Mouse (Mus musculus) thymus, postnatal 14 days (tissue): ENCODE measurements at regions not wholly inside any gene's neighbourhood (a gene's known extent, or its start where the extent isn't known, plus 50 kb on each side); places are given as distances from the start of the nearest gene placed in this dataset.

Experiments used
- DNase-seq: peaks from one replicate; pipeline ENCODE4 v3.0.0; 2021

DNA sequence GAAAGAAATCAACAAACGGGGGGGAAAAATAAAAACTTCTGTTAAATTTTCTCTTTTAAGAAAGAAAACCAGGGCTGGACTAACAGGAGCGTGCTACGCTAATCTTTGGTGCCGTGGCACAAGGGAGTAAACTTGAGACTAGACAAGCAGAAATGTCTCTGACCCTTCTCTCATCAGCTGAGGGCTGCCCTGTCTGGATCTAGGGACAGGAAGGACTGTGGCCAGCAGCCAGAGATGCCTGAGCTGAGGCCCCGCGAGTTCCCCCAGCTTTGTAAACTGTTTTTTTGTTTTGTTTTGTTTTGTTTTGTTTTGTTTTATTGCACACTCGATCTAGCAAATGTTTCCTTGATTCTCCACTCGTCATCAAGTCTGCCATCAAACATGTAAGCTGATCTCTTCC lies 239.4 kb upstream of the Lrig3 start:
- no peak for DNase-seq

DNA sequence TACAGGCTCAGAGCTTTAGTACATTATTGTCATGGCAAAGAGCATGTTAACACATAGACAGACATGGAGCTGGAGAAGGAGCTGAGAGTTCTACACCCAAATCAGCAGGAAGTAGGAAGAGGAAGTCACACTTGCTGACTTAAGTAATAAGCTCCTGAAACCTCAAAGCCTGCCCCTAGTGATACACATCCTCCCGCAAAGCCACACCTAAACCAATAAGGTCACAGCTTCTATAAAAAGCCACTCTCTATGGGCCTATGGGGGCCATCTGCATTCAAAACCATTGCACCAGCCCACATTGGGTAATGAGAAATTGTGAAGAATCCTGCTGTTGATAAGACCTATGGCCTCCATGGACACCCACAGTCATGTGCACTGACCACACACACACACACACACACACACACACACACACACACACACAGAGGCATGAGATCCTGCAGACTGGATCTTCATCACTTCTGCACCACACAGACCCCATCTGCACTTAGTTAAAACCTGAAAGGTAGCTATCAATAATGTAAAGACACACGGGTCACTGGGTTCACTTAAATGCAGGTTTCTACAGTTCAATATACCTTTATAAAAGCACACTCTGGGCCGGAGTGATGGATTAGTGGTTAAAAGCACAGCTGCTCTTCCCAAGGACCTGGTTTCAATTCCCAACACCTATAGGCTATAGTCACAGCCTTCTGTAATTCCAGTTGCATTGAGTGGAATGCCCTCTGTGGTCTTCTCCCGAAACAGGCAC lies 230.0 kb upstream of the Lrig3 start:
- no peak for DNase-seq

DNA sequence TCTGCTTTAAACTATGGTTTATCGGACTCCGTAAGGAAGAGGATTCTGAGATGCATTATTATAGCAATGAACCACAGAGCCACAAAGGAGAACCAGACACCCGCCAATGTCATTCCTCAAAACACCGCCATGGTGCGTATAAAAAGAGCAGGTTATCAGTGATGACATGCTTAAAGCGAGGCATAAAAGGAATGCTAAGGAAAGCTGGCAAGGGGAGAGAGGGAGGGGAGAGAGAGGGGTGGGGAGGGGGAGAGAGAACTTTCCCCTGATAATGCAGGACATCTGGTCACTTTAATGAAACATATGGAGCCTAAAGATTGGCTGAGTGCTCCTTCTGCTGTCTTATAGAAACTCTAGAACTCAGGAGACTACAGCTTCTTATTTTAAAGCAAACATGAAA lies 222.8 kb upstream of the Lrig3 start:
- DNase-seq = no peak

DNA sequence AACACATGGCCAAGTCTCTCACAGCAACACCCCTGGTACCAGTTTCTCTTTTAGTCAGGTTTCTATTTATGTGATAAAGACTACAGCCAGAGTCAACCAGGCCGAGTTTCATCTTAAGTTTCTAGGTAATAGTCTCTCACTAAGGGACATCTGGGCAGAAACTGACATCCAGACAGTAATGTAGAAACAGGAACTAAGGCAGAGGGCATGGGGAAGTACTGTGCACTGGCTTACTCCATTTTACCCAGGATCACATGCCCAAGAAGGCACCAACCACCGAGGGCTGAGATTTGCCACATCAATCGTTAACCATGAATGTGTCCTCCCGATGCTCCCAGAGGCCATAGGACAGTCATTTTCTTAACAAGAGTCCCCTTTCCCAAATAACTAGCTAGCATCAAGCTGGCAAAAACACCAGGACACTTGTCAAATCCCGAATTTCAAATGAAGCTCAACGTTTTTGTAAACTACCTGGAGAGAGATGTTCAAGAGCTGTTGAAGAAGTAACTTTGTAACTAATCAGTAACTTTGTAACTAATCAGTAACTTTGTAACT lies 216.9 kb upstream of the Lrig3 start:
- DNase-seq = no peak

DNA sequence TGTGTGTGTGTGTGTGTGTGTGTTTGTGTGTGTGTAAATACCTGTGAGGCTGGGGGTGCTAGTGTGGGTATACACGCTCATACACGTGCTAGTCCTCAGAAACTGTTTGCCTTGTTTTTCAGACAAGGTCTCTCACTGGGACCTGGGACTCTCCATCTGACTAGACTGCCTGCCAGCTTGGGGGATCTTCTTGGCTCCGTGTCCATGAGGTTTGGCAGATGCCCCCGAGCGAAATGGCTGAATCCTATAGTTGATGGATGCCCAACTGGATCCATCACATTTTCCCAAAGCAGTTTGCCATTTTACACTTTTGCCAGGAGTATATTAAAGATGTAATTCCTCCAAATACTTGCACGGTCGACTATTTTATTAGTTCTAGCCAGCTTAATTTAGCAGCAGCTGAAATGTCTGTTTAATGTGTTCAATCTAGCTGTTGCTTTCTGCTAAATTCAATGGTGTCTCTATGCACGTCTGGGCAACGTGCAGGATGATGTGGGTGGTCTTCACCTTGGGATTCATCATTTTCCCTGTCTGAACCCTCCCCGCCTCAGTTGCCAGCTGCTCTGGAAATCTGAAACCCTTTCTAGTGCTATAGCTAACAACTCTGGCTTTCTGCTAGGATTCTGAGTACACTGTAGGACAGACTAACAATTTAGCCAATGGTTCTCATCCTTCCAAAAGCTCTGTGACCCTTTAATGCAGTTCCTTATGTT lies 213.3 kb upstream of the Lrig3 start:
- DNase-seq = no peak

DNA sequence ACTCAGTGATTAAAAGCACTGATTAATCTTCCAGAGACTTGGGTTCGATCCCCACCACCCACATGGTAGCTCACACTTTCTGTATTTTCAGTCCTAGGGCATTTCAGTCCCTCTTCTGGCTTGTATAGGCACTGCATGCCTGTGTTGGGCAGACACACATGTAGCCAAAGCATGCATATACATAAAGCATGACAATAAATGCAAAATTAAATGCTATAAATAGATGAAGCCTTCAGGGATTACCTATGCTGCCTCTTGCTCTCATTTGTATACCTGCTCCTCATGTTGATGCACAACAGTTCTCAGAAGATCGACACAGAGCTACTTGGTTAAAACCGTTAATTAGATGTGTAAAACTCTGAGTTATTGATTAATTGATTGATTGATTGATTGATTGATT lies 206.8 kb upstream of the Lrig3 start:
- DNase-seq = no peak

DNA sequence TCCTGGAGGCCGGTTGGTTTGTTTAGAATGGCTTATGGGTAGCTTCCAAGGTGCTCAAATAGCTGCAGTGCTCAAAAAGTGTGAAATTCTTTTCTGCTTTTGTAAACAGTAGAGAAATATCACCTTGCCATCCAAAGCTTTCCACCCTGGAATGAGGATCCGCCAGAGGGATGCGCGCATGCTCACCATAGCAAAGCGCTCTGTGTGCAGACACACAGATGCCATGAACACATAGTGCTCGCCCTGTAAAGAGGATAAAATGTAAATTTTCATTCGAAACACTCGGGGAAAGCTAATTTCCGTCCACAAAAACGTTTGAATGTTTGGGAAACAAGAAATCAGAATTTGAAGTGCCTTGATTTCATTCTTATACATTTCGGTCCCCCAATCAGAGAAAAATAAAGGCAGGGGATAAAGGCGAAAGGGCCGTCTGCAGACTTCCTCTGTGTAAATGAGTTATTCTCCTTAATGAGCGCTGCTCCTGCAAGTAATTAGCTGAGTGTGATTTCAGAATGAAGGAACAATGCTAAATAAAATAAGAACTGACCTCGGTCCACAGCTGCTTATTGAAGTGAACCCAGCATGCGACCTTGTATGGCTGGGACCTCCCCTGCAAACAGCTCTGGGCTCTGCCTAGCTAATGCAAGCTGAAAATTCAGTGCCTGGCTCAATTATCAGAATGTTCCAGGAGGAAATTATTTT lies 203.4 kb upstream of the Lrig3 start:
- no peak for DNase-seq

DNA sequence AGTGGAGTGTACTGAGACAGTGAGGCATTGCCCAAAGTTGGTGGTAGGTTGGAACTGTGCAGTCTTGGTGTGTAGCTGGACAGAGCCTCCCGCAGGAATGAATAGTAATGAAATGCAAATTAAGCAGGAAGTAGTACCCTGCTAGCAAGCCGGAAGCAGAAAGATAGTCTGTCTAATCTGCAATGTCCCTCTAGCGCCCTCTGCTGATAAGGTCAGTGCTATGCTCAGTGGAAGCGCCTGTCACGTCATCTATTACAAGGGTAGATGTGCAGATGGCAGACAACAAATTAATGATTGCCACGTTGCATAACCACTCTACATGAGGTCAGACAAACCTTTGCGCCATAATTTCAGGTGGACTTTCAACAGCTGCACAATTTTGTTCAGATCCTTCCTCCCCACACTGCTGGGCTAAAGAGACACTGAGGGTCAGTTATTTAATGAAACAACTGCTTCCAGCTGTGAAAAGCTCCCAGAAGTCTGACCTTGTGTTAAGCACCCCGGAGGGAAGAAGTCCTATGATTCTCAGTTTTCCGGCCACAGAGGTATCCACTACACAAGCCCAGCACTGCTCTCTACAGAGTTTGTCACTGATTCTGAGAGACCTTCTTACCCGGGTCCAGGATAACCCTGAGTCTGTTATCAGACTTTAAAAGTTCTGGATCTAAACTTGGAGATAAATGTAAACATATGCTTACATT lies 201.4 kb upstream of the Lrig3 start:
- DNase-seq = no peak

DNA sequence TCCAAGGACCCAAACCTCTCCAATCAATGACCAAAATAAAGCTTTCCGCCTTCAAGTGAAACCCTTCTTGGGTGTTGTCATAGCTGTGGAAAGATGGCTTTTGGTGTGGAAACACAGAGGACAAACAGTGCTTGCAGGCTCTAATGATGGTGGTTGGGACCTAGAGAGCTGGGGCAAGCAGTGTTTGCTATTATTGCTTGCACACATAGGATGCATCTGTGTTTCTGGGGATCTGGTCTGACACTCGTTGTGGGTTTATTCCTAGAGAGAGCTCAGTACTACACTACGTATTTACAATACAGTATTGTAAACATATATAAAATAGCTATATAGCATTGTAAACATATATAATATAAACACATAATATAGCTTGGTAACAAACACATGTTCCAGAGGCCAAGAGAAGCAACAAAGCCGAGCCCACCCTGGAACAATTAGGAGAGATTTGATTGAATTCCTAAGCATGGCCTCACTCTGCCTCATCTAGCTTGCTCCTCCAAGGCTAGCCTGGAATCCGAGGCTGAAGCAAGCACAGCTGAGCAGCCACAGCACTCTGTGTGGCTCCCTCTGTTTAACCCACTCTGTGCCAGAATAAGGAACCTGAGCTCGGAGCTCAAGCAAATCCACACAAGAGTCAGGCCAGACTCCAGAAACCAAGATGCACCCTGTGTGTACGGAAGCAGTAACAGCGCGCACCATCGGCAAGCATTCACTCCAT lies 200.7 kb upstream of the Lrig3 start:
- no peak for DNase-seq

DNA sequence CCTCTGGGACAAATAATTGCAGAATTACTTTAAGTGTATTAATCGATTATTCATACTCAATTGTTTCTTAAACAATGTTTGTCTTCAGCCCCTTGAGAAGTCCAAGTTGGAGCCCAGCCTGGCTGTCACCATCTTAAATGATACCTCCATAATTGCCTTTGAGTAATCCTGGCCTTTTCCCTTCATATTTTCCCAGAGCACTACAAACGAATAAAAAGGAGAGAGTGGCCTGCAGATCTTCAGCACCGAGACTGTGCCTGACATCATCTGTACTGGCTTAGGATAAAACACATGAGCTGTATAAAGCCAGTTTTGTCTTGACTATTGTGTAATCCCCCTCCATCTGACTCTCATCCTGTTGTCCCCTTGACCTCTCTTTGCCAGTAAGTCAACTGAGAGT lies 197.7 kb upstream of the Lrig3 start:
- DNase-seq = no peak

DNA sequence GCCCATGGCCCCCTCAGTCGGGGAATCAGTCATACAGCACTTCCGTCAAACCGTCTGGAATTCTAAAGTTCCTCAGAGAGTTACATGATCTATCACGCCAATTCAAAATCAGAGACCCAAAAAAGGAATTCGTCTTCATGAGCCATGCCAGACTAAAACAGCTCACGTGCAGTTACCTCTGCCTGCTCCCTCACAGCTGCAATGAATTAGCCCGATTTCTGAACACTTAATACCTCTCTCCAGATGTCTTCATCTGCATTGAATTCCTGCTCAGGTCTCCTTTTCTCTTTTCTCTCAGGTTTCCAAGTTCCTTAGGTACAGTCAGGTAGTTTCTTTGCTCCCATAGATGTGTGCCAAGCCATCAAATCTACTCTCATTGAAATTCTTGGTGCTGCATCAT lies 192.4 kb upstream of the Lrig3 start:
- DNase-seq = no peak

DNA sequence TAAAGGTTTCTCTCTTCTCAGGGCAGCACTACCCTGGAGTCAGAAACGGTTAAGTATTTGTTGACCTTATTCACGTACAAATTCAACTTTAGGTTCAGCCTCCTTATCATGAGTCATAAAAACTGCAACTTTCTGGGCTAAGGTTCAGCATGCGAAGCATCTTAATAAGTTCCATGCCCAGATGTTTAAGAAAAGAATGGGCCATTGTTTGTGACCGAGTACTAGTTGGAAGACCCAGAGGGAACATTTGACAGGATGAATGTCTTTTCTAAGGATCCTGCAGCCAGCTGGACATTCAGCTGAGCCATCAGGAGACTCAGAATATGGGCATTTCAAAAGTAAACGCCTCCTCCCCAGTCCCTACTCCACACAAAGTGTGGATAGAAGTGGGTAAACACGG lies 183.5 kb upstream of the Lrig3 start:
- no peak for DNase-seq

DNA sequence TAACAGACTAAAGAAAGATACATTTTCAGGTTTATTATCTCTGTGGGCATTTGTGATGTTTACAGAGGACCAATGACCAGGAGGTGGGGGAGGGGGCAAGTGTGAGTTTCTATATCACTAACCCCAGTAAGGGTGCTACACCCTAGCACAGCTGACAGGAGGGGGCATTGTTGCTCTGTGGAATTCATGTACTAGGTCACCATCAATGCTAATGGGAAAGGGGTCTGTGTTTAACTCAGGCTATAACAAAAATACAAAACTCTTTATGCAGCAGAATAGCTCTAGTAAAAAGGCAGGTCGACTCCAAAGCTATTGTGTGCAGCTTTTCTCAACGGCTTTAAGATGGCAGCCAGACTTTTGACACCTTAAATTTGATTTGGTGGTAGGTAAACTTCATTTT lies 181.1 kb upstream of the Lrig3 start:
- no peak for DNase-seq

DNA sequence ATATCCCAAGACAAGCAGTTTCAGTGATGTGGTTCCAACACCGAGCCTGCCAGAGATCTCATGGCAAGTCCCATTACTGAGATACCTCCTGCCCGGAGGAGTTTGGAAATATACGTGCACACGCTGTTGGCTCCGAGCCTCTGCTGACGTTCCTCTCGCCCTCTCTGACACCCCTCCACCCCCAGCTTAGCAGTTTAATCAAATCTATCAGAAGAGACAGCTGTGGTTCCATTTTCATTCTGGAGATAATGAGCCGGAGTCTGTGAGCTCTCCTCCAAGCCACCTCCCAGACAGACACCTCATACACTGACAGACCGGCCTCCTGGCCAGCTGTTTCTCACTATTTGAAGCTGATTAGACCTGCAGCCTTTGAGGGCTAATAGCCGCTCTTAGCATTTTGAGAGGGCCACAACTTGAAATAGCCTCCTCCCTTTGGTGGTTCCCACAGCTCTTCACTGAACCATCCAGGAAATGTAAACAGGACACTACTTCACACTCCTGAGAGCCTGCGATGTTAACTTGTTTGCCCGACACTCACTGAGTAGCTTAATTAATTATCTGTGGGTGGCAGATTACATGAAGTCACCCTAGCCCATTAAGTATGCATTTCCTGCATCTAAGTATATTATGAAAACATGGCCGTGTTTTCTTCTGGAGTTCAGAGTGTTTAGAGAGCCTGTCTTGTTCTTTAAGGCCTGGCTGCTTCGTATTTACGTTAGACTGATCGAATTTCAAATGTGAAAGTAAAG lies 180.3 kb upstream of the Lrig3 start:
- no peak for DNase-seq

DNA sequence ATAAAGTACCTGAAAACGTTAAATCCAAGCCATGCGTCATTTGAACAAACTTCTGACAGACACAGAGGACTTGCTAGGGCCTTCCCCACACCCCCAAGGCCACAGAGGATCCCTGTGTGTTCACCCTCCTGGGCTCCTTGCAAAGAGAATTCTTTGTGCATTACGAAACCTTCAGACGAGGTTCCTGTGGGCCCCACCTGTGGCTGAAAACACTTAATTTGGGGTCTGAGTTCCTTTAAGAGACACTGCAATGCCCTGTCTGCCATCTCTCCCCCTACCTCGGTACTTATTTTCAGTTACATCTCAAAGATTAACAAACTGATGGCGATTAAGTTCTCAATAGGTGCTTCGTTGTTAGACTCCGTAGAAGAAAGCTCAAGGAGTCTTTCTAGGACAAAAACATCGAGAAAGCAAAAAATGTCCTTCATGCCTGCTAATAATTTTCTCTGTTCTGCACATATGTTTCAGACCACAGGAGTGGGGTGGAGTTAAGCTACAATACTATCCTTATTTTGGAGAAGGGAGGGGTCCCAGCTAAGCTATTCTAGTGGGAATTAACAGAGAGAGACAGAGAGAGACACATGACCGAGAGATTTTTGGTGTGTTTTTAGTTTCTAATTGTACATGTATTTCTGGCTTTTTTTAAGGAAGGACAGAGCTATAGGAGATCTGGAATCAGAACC lies 179.6 kb upstream of the Lrig3 start:
- DNase-seq = no peak

DNA sequence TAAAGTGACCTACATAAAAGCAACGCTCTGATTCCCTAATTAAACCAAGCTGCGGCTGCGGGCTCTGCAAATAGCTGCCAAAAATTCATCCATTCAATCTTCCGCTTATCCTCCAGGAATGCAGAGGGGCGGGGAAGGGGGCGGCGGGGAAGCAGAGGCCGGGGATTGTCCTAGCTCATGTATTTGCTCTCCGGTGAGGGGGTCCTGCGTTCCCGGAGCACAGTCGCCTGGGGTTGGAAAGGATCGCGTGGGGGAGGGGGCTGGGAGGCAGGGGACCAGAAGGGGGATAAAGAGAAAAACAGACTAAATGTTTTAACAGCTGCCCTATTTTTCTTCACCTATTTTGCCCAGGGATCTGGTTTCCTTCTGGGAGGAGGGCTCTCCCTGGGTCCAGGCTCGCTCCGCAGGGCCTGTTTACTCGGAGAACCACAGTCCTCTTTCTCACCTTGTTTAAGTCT lies 179.1 kb upstream of the Lrig3 start:
- DNase-seq = no peak

DNA sequence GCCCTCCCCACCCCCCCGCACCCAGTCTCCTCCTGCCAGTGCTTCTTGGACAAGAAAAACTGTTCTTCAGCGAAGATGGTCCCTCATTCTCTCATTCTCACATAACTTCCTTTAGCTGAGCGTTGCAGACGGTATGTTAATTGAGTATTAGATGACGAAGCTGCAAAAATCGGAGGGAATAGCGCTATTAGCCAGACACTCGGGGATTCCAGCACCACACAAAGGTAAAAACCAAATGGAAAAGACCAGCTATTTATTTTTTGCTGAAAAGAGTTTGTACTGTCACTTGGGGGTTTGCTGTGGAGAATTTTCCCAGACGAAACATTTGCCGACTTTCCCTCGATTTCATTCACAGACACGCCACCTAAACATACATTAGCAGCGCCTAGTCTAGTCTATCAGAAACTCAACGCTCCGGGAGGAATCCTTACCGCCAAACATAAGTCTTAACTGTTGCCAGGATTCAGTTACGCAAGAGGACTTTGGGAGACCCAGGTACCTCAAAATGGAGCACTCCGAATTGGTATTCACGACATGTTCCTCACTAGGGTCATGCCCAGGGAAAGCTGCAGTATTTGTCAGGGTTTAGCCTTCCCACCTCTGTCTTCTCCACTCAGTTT lies 178.4 kb upstream of the Lrig3 start:
- no peak for DNase-seq

DNA sequence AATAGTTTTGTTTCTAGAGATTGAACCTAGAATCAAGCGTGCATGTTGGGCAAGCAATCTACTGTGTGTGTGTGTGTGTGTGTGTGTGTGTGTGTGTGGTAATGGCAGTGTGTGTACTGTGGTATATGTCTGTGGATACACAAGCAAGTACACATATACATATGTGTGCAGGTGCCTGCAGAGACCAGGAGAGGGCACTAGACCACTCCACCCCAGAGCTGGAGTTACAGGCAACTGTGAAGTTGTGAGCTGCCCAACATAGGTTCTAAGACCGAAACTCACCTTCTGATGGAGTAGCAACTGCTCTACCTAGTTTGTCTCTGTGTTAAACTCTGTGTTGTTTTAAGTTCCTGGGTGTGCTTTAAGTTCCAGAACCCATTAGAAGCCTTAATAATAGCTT lies 177.7 kb upstream of the Lrig3 start:
- DNase-seq = no peak

DNA sequence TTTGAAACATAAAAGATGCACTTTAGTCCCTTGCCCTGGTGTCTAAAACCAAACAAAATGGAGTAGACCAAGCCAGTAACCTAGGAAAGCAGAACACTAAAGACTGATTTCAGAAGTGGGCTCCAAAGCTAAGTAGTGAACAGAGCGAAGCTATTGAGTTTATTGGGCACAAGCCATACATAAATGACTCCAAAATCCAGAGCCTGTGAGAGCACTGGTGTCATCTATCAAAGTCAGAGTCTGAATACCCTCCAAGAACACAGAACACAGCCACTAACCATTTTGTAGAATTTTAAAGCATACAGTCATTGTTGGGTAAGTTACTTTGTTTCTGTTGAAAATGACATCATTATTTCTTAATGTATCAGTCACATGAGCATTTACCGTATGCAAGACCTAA lies 175.0 kb upstream of the Lrig3 start:
- no peak for DNase-seq

DNA sequence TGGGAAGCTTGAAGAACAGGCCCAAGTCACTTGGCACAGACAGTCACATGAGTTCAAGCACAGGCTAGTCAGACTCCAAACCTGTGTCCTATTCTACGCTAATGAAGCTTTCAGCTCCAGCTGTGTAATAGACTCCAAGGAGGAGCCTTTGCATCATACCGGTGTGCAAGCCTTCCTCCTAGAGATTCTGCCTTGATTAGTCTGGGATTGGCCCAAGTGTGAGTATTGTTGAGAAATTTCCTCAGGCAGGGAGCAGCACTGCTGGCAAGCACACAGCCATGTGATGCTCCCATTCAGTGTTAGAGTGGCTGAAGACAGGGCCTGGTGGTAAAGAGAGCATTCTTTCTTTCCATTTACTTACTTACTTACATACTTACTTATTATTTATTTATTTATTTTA lies 171.5 kb upstream of the Lrig3 start:
- DNase-seq = no peak

DNA sequence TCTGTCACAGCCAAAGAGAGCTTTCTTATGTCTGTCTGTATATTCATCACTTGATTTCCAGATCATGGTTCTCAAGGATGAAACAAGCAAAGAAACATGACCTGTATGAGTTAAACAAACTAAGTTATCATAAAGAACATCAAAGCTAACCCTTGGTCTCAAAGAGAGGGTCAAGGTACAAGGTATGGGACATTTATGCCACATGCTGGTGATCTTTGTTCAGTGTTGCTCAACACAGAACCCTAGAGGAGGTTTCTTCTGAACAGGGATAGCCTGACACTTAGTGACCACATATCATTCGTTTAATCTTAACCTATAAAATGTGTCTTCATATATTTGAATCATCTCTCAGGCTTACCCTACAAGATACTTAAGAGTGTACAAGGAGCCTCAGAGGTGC lies 170.6 kb upstream of the Lrig3 start:
- no peak for DNase-seq
